Mouse (Mus musculus) cortical plate, adult 2 months (tissue): ENCODE data around the gene Prex1. TPM values are rescaled to one million over a fixed set of nuclear protein-coding genes. Genes with fewer than 3 reads are reported as not detected.
"Not testable (repeated sequence)": the region's sequence is repeated elsewhere in the genome, so short reads cannot be mapped to it uniquely, and the experiment has no call there.

Source experiments
- H3K27ac ChIP-seq: fragments of 200-500 bp; 2 replicates; pipeline ENCODE4 v1.5.1; 2012; ENCODE audit warnings: low read length, control low read depth, inconsistent platforms; ENCODE audit not compliant: insufficient read depth
- H3K4me1 ChIP-seq: fragments of 200-500 bp; 2 replicates; pipeline ENCODE4 v1.6.1; 2011; ENCODE audit warnings: low read length; ENCODE audit not compliant: control insufficient read depth, insufficient read depth
- H3K4me3 ChIP-seq: fragments of 200-500 bp; 2 replicates; pipeline ENCODE4 v1.5.1; 2011; ENCODE audit warnings: mild to moderate bottlenecking, low read length, control low read depth; ENCODE audit not compliant: insufficient read depth
- CTCF ChIP-seq: fragments of 200-500 bp; IDR thresholded peaks from 2 replicates; pipeline ENCODE4 v1.5.1; 2011; ENCODE audit warnings: mild to moderate bottlenecking, control low read depth, low read length; ENCODE audit not compliant: insufficient read depth; ENCODE audit errors: extremely low read depth
- POLR2A ChIP-seq: fragments of 200-500 bp; IDR thresholded peaks from 2 replicates; pipeline ENCODE4 v1.6.1; 2011; ENCODE audit warnings: mild to moderate bottlenecking, low read length, control low read depth; ENCODE audit not compliant: insufficient read depth; ENCODE audit errors: extremely low read depth
- polyA plus RNA-seq: library from polyadenylated mRNA; depleted of rRNA; stranded (reverse); fragments of >200 nt; gene quantifications from 2 replicates; pipeline ENCODE4 v1.2.3, GENCODE M21; 2012; rRNA removed

Prex1 gene
- polyA plus RNA-seq, 1 experiment = 83.3 TPM

DNA sequence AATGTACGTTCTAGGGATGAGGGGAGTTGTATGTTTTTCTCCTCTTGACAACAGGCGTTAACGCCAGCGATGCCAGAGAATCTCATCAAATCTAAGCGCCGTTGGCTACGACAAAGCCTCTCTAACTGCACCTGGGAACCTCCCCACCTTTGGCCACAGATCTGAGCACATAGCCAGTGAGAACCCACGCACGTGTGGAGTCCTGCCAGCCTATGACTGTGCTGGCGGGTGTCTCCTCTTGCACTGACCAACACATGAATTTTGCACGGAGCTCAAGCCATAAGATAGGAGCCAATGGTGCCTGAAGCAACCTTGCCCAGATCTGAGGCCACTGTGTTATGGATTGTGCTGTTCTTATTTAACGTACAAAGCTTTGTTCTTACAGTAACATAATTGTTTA, 193.1 kb downstream of the Prex1 start:
- no peaks in the 10 kb centered on the region for H3K4me1 ChIP-seq
- no peak overlapping the region for H3K27ac ChIP-seq
- no peak for TF ChIP-seq POLR2A
- TF ChIP-seq CTCF = no peak
- H3K4me3 ChIP-seq = no peak overlapping the region

DNA sequence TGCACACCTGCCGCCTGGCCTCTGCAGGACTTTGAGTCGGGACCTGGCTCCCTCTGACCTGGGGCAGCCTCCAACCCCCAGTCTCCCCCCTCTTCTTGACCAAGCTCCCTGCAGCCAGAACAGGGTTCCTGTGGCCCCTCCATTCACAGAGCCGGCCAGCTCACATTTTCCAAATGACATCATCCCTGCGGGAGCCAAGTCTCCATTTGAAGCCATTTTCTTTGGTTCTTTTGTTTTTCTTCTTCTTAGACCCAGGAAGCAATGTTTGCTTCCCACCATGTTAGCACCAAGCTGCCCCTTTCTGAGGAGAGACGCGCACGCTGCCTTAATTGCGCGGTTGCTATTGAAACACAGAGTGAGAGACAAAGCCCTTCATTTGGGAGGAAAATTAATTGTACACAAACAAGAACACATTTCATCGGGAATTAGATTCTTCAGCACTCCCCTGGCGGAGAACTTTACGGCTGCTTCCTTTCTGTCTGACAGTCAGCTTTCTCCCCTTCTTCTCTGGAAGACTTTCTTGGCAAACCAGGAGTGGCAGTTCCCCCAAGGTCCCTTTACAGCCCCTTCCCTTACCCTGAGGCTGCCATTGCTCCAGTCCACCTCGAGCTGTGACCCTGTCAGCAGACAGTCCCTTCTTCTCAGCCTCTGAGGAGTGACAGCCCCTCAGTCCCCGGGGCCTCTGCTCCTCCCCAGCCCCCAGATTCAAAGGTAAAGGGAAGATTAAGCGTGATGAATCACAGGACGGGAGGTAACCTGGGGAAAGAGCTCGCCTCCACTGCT, 196.0 kb downstream of the Prex1 start:
- H3K4me1 ChIP-seq, H3K4me3 ChIP-seq, H3K27ac ChIP-seq: not testable (repeated sequence)

DNA sequence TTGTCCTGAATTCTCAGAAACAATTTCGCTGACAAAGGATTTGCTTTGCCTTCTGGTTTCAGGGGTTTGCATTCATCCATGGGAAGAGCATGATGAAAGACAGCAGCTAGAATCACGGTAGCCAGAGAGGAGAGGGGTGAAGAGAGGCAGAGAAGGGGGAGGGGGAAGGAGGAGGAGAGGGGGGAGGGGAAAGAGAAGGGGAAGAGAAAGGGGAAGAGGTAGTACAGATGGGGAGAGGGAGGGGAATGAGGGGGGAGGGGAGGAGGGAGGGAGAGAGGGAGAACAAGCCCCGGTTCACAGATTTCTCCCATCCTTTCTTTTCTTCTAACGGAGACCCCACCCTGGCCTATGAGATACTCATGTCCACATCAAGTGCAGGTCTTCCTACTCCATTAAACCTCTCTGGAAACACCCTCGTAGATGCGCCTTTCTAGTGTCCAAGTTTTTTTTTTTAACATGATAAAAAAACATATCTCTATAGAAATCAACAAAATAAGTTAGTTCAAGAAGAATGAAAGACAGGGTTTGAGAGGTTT, 196.7 kb downstream of the Prex1 start:
- Histone ChIP-seq H3K4me1 (no peaks in the 10 kb centered on the region), H3K4me3 (no peak overlapping the region), H3K27ac (no peak overlapping the region)
- TF ChIP-seq POLR2A (no peak), CTCF (no peak)

Other genes with a start within 250 kb of the Prex1 start
- 6.9 and 8.6 TPM in 2 replicates for gene Trp53rkb, start 78.7 kb upstream of the Prex1 start, polyA plus RNA-seq
- gene Arfgef2, start 91.8 kb upstream of the Prex1 start, polyA plus RNA-seq = 22.9 and 24.3 TPM in 2 replicates
- 44.3 and 45.1 TPM in 2 replicates for gene Cse1l, start 192.2 kb upstream of the Prex1 start, polyA plus RNA-seq